Mouse (Mus musculus): ENCODE results near the gene Snx7. TPM values are rescaled to one million over a fixed set of nuclear protein-coding genes. Genes with fewer than 3 reads are reported as not detected.

Gene Snx7
- polyA plus RNA-seq, 1 experiment = 28.3 TPM

DNA sequence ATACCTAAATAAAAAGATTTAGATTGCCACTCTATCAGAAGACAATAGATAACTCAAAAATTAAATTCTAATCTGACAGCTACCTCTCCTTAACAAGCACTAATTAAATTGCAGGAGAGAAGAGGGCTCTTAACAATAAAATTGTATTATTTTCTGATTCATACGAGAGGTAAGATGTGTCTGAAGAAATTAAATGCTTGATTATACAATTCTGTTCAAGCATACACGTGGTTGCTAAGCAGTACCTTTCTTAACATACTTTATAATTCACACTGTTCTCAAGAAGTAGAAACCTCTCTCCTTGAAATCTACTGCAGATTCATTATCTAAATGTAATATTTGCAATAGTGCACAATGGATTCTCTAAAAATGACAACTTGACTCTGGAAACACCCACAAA is 54.5 kb downstream of the Snx7 start:
- no peak overlapping the region for H3ac ChIP-seq (ENCODE audit: control insufficient read depth, insufficient read length)
- H3K27me3 ChIP-seq (ENCODE audit: control insufficient read depth, insufficient read depth, insufficient read length) = no peaks in the 10 kb centered on the region
- H3K79me2 ChIP-seq (ENCODE audit: control insufficient read depth, insufficient read depth) = no peaks in the 10 kb centered on the region
- H3K4me2 ChIP-seq (ENCODE audit: low read depth) = no peak overlapping the region
- H3K4me3 ChIP-seq = no peak overlapping the region
- peaks cover 8% of the 10 kb centered on the region for H3K36me3 ChIP-seq (ENCODE audit: control insufficient read depth, insufficient read depth)
- no peak for TF ChIP-seq MYOD1 (IDR thresholded peaks at IDR 0.05; ENCODE audit: control insufficient read depth in 1 of 3, insufficient read length in 2 of 3, low read depth in 2 of 3)
- no peak for TF ChIP-seq CEBPB (IDR thresholded peaks at IDR 0.05; ENCODE audit: insufficient read depth, poor library complexity, severe bottlenecking)
- TF ChIP-seq POLR2AphosphoS2 (IDR thresholded peaks at IDR 0.05; ENCODE audit: insufficient read length, low read depth) = no peak
- no peak for TF ChIP-seq MAX (IDR thresholded peaks at IDR 0.05; ENCODE audit: low read depth)

DNA sequence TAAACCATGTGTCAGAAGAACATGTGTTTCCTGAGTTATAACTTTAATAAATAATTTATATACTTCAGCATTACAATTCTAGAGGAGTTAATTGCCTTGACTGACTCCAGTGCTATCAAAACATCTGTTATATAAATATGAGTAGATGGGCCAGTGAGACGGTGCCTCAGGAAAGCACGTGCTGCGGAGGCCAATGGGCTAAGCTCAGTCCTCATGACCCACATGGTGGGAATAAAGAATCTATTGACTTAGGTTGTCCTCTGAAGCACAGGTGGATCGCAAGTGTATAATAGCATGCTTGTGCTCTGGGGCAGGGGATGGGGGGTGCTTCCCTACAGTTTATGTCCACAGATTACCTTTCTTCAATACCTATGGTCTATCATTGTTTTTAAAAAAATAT is 56.6 kb downstream of the Snx7 start:
- no peak overlapping the region for H3K4me3 ChIP-seq
- no peaks in the 10 kb centered on the region for H3K79me2 ChIP-seq (ENCODE audit: control insufficient read depth, insufficient read depth)
- peaks cover 8% of the 10 kb centered on the region for H3K36me3 ChIP-seq (ENCODE audit: control insufficient read depth, insufficient read depth)
- H3K4me2 ChIP-seq (ENCODE audit: low read depth) = no peak overlapping the region
- TF ChIP-seq TCF3 (IDR thresholded peaks at IDR 0.05; ENCODE audit: insufficient read length, low read depth) (no peak), USF1 (IDR thresholded peaks at IDR 0.05; ENCODE audit: low read depth) (no peak), MAX (IDR thresholded peaks at IDR 0.05; ENCODE audit: low read depth) (no peak), POLR2A (IDR thresholded peaks at IDR 0.05; ENCODE audit: insufficient read length, low read depth) (no peak), SRF (IDR thresholded peaks at IDR 0.05; ENCODE audit: control insufficient read depth, insufficient read length, low read depth) (no peak), TCF12 (IDR thresholded peaks at IDR 0.05; ENCODE audit: insufficient read depth, poor library complexity, severe bottlenecking) (no peak), REST (IDR thresholded peaks at IDR 0.05; ENCODE audit: insufficient read depth, insufficient read length) (no peak), POLR2AphosphoS2 (IDR thresholded peaks at IDR 0.05; ENCODE audit: insufficient read length, low read depth) (no peak), MYOG (IDR thresholded peaks at IDR 0.05; ENCODE audit: control insufficient read depth in 1 of 3, insufficient read depth in 1 of 3, insufficient read length in 2 of 3, low read depth in 2 of 3) (no peak), CEBPB (IDR thresholded peaks at IDR 0.05; ENCODE audit: insufficient read depth, poor library complexity, severe bottlenecking) (no peak), MYOD1 (IDR thresholded peaks at IDR 0.05; ENCODE audit: control insufficient read depth in 1 of 3, insufficient read length in 2 of 3, low read depth in 2 of 3) (no peak), E2F4 (IDR thresholded peaks at IDR 0.05; ENCODE audit: insufficient read depth) (no peak)
- H3ac ChIP-seq (ENCODE audit: control insufficient read depth, insufficient read length) = no peak overlapping the region
- no peaks in the 10 kb centered on the region for H3K27me3 ChIP-seq (ENCODE audit: control insufficient read depth, insufficient read depth, insufficient read length)

DNA sequence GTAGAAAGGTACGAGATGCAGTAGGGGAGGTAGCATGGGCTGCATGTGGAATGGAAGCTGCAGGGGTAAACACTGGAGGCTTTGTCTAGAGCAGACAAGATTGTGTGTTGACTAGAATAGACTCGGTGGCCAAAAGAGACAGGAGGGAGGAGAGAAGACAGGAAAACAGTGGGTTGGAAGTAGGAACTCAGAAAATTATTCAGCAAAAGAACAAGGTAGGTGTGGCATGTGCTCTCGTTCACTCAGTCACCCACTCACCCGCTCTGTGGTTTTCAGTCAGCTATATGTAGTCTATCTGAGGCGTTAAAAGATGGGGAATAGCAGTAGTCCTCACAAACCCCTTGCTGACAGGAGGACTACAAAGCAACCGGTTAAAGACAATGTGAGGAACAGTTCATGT is 63.0 kb downstream of the Snx7 start:
- H3K4me3 ChIP-seq = no peak overlapping the region

DNA sequence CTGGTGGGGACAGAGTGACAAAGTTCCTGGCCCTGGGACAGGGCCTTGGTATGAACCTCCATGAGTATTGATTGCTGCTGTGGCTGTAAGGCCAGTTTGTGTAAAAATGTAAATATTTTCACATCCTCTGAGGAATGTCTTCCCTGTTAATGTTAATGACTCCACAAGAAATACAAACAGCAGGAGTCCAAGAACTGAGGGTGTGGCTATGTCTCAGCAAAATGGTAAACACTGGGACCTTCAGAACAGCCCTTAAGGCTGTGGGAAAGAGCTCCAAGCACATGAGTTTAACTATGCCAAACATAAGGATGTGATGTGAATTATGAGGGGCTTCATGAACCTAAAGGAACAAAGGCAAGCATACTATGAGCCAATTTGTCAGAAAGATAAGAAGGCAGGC is 74.2 kb downstream of the Snx7 start:
- H3K27me3 ChIP-seq (ENCODE audit: control insufficient read depth, insufficient read depth, insufficient read length) = no peaks in the 10 kb centered on the region
- H3K36me3 ChIP-seq (ENCODE audit: control insufficient read depth, insufficient read depth) = no peaks in the 10 kb centered on the region
- TF ChIP-seq POLR2A (IDR thresholded peaks at IDR 0.05; ENCODE audit: insufficient read length, low read depth) = no peak
- no peak for TF ChIP-seq E2F4 (IDR thresholded peaks at IDR 0.05; ENCODE audit: insufficient read depth)
- TF ChIP-seq MYOD1 (IDR thresholded peaks at IDR 0.05; ENCODE audit: control insufficient read depth in 1 of 3, insufficient read length in 2 of 3, low read depth in 2 of 3) = no peak
- no peak for TF ChIP-seq USF1 (IDR thresholded peaks at IDR 0.05; ENCODE audit: low read depth)
- TF ChIP-seq REST (IDR thresholded peaks at IDR 0.05; ENCODE audit: insufficient read depth, insufficient read length) = no peak
- TF ChIP-seq SRF (IDR thresholded peaks at IDR 0.05; ENCODE audit: control insufficient read depth, insufficient read length, low read depth) = no peak
- no peak for TF ChIP-seq CEBPB (IDR thresholded peaks at IDR 0.05; ENCODE audit: insufficient read depth, poor library complexity, severe bottlenecking)
- no peak for TF ChIP-seq TCF12 (IDR thresholded peaks at IDR 0.05; ENCODE audit: insufficient read depth, poor library complexity, severe bottlenecking)
- TF ChIP-seq POLR2AphosphoS2 (IDR thresholded peaks at IDR 0.05; ENCODE audit: insufficient read length, low read depth) = no peak
- no peak for TF ChIP-seq MAX (IDR thresholded peaks at IDR 0.05; ENCODE audit: low read depth)
- TF ChIP-seq MYOG (IDR thresholded peaks at IDR 0.05; ENCODE audit: control insufficient read depth in 1 of 3, insufficient read depth in 1 of 3, insufficient read length in 2 of 3, low read depth in 2 of 3) = no peak
- no peak for TF ChIP-seq TCF3 (IDR thresholded peaks at IDR 0.05; ENCODE audit: insufficient read length, low read depth)
- no peaks in the 10 kb centered on the region for H3K79me2 ChIP-seq (ENCODE audit: control insufficient read depth, insufficient read depth)
- no peak overlapping the region for H3K4me3 ChIP-seq
- no peak overlapping the region for H3ac ChIP-seq (ENCODE audit: control insufficient read depth, insufficient read length)
- no peak overlapping the region for H3K4me2 ChIP-seq (ENCODE audit: low read depth)

More for the DNA sequence above, 63.0 kb downstream of the Snx7 start:
- Histone ChIP-seq H3K79me2 (ENCODE audit: control insufficient read depth, insufficient read depth) (no peaks in the 10 kb centered on the region), H3ac (ENCODE audit: control insufficient read depth, insufficient read length) (no peak overlapping the region), H3K36me3 (ENCODE audit: control insufficient read depth, insufficient read depth) (peaks cover 6% of the 10 kb centered on the region), H3K27me3 (ENCODE audit: control insufficient read depth, insufficient read depth, insufficient read length) (no peaks in the 10 kb centered on the region), H3K4me2 (ENCODE audit: low read depth) (no peak overlapping the region)
- no peak for TF ChIP-seq POLR2A (IDR thresholded peaks at IDR 0.05; ENCODE audit: insufficient read length, low read depth)
- TF ChIP-seq TCF12 (IDR thresholded peaks at IDR 0.05; ENCODE audit: insufficient read depth, poor library complexity, severe bottlenecking) = no peak
- no peak for TF ChIP-seq CEBPB (IDR thresholded peaks at IDR 0.05; ENCODE audit: insufficient read depth, poor library complexity, severe bottlenecking)
- no peak for TF ChIP-seq USF1 (IDR thresholded peaks at IDR 0.05; ENCODE audit: low read depth)
- TF ChIP-seq TCF3 (IDR thresholded peaks at IDR 0.05; ENCODE audit: insufficient read length, low read depth) = no peak
- no peak for TF ChIP-seq REST (IDR thresholded peaks at IDR 0.05; ENCODE audit: insufficient read depth, insufficient read length)
- no peak for TF ChIP-seq SRF (IDR thresholded peaks at IDR 0.05; ENCODE audit: control insufficient read depth, insufficient read length, low read depth)
- no peak for TF ChIP-seq POLR2AphosphoS2 (IDR thresholded peaks at IDR 0.05; ENCODE audit: insufficient read length, low read depth)
- TF ChIP-seq MYOG (IDR thresholded peaks at IDR 0.05; ENCODE audit: control insufficient read depth in 1 of 3, insufficient read depth in 1 of 3, insufficient read length in 2 of 3, low read depth in 2 of 3) = no peak
- TF ChIP-seq E2F4 (IDR thresholded peaks at IDR 0.05; ENCODE audit: insufficient read depth) = no peak

DNA sequence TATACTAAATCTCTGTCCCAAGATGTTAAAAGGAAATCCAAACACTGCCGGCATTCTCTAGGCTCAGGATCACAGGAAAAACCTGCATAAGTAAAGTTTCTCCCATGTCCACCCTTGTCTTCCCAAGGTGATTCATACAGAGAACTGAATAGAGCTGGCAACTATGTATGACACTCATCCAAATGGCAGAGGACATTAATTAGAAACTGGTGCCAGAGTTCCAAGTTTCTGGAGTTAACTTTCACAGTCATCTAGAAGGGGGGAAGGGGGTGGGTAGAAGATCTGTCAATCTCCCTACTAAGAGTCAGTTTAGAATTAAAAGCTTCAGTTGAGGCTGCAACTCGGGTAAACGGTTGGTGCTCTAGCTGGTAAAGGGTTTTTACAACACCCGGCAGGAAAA is 76.8 kb downstream of the Snx7 start:
- no peaks in the 10 kb centered on the region for H3K27me3 ChIP-seq (ENCODE audit: control insufficient read depth, insufficient read depth, insufficient read length)
- no peaks in the 10 kb centered on the region for H3K79me2 ChIP-seq (ENCODE audit: control insufficient read depth, insufficient read depth)
- H3K4me2 ChIP-seq (ENCODE audit: low read depth) = no peak overlapping the region
- H3K36me3 ChIP-seq (ENCODE audit: control insufficient read depth, insufficient read depth) = no peaks in the 10 kb centered on the region
- TF ChIP-seq TCF3 (IDR thresholded peaks at IDR 0.05; ENCODE audit: insufficient read length, low read depth) (no peak), MYOD1 (IDR thresholded peaks at IDR 0.05; ENCODE audit: control insufficient read depth in 1 of 3, insufficient read length in 2 of 3, low read depth in 2 of 3) (no peak), TCF12 (IDR thresholded peaks at IDR 0.05; ENCODE audit: insufficient read depth, poor library complexity, severe bottlenecking) (no peak), USF1 (IDR thresholded peaks at IDR 0.05; ENCODE audit: low read depth) (no peak), POLR2A (IDR thresholded peaks at IDR 0.05; ENCODE audit: insufficient read length, low read depth) (no peak), CEBPB (IDR thresholded peaks at IDR 0.05; ENCODE audit: insufficient read depth, poor library complexity, severe bottlenecking) (no peak), E2F4 (IDR thresholded peaks at IDR 0.05; ENCODE audit: insufficient read depth) (no peak), REST (IDR thresholded peaks at IDR 0.05; ENCODE audit: insufficient read depth, insufficient read length) (no peak), MYOG (IDR thresholded peaks at IDR 0.05; ENCODE audit: control insufficient read depth in 1 of 3, insufficient read depth in 1 of 3, insufficient read length in 2 of 3, low read depth in 2 of 3) (no peak), POLR2AphosphoS2 (IDR thresholded peaks at IDR 0.05; ENCODE audit: insufficient read length, low read depth) (no peak), SRF (IDR thresholded peaks at IDR 0.05; ENCODE audit: control insufficient read depth, insufficient read length, low read depth) (no peak)
- H3K4me3 ChIP-seq = no peak overlapping the region
- no peak overlapping the region for H3ac ChIP-seq (ENCODE audit: control insufficient read depth, insufficient read length)
